Mouse (Mus musculus) left cerebral cortex, adult 2 months (tissue): ENCODE data around the gene Ccdc85b. TPM values are rescaled to one million over a fixed set of nuclear protein-coding genes. Genes with fewer than 3 reads are reported as not detected.
A peak's percentile ranks its signal among the peaks of the same experiment; 100 is the strongest.

Experiments
- DNase-seq, 2 experiments: peaks; one replicate each; pipeline ENCODE4 v3.0.0; 2021 to 2022; ENCODE audit warnings: low spot score in 2 of 2, mixed read lengths in 1 of 2; ENCODE audit errors: extremely low spot score in 1 of 2
- H3K27ac ChIP-seq: fragments of 200-600 bp; 2 replicates; pipeline ENCODE4 v1.8.1; 2022
- H3K4me3 ChIP-seq: fragments of 200-600 bp; 2 replicates; pipeline ENCODE4 v1.8.1; 2022
- CTCF ChIP-seq: fragments of 200-600 bp; IDR thresholded peaks from 2 replicates; pipeline ENCODE4 v1.8.1; 2022; ENCODE audit warnings: antibody characterized with exemption, mild to moderate bottlenecking, moderate library complexity
- intact Hi-C: fragments of 180-260 bp; cut with DNase I; formaldehyde crosslinking; loops from one replicate; pipeline ENCODE4 v1.15.1; 2025
- total RNA-seq, 2 experiments: library from RNA; stranded (reverse); gene quantifications; 2 replicates each; pipeline ENCODE4 v1.2.3; 2021

Gene Ccdc85b
- total RNA-seq, 2 experiments from 2014 or later: 29.5 to 30.6 TPM

DNA sequence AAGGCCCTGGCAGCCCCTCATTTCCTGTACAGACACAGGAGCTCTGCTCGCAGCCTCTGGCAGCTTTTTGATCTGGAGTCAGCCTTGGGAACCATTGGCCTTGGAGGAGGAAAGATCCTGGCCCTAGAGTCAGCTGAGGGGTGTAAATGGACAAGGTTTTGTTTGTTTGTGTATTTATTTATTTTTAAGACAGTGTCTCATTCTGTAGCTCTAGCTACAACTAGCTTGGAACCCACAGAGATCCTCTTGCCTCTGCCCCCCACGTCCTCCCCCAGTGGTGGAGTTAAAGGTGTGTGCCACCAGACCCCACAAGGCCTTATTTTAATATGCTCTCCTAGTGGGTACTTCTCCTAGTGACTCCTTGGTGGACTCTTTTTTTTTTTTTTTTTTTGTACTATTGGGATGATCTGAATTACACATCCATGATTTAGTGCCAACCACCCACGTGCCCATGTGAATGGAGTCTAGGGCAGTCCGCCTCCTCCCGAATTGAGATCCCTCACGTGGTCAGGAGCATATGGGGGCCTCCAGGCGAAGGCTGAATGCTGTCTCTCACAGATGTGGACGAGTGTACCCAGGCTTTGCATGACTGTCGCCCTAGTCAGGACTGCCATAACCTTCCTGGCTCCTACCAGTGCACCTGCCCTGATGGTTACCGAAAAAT lies 19.4 kb upstream of the Ccdc85b start:
- Histone ChIP-seq H3K27ac (no peak overlapping the region), H3K4me3 (no peak overlapping the region)
- TF ChIP-seq CTCF: no peak
- intact Hi-C loops: no loop called here
- peak in 1 of 2 experiments; percentile 51 for DNase-seq

DNA sequence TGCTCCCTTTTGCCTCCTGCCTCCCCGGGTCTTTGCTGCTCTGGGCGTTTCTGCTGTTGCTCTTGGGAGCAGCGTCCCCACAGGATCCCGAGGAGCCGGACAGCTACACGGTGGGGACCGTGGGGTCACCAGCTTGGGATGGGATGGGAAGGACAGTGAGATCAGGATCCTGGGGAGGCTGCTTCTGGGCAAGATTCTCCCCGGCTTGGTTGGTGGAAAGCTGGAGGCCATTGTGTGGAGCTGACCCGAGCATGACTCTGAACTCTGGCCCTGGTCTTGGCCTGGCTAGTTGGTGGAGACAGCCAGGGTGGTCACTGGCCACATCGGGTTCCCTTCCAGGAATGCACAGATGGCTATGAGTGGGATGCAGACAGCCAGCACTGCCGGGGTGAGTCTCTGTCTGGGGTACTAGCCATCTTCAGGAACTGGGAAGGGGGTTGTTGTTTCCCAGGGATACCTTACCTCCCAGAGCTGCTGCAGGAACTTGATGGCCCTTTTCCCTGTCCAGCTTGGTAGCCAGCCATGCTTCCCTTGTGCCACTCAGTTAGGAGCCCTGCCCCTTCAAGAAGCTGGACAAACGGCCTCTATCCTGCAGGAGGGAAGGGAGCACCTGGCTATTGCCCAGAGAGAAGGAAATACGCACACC lies 17.5 kb upstream of the Ccdc85b start:
- peak overlapping the region; percentile 53 for H3K4me3 ChIP-seq
- intact Hi-C loops: no loop called here

DNA sequence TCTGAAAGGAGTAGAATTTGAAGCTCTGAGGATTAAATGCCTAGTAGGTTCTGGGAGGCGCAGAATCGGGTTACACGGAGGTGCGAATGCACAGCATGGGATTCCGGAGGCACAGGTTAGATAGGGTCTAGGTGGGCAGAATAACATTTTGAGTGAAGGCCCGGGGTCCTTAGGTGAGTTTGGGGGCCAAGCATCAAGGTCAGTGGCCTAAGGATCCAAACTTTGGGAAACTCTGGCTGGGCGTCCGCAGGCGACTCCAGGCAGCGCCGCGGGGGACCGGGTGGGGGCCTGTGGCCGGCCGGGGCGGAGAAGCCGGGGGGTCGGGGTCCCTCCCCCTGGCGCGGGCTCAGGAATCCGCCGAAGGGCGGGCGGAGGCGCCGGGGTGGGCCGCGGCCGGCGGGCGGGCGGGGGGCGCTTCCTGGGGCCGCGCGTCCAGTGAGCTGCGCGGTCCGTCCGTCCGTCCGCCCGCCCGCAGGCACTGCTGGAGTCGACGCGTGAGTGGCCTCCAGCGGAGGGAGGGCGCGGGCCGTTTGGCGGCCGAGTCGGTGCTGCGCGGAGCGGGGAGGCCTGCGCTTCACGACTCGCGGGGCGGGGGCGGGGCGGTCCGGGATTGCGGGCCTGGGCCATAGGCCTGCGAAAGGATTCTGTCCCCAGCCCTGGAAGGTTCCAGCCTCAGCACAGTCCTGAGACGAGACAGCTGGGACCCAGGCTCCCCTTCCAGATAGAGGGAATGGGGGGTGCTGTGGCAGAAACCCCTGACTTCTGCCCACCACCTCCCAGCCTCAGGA lies 16.8 kb upstream of the Ccdc85b start:
- Histone ChIP-seq H3K27ac (peak overlapping the region; percentile 63), H3K4me3 (peak overlapping the region; percentile 53)
- no peak for TF ChIP-seq CTCF
- no peak for DNase-seq
- intact Hi-C loops: no loop called here

More for the DNA sequence above, 17.5 kb upstream of the Ccdc85b start:
- TF ChIP-seq CTCF: no peak
- peak overlapping the region; percentile 55 for H3K27ac ChIP-seq
- no peak for DNase-seq

DNA sequence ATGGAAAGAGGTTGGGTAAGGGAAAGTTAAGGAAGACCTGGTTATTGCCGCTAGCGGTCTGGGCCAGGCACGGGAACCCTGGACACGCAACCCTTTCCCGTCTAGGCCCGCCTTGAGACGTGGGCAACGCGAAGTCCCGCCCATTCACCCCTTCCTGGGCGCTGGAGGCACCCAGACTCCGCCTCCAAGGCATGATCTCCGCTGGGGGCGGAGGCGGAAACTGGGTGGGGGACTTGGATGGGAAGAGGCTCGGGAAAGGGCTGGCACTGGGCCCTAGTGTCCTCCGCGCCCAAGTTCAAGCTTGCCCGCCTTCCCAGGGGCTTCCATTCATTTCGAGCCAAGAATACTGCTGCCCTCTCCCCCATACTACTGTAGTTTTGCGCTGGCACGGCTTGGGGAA lies 16.0 kb upstream of the Ccdc85b start, which contains the start of gene Efemp2:
Efemp2 (plus strand) TSS at position 235 of the 400 bp plus-strand sequence.
- Histone ChIP-seq H3K27ac (peak within 1 kb of the TSS; percentile 63), H3K4me3 (peak within 1 kb of the TSS; percentile 53)
- TF ChIP-seq CTCF: no peak
- intact Hi-C loops: no loop called here
- peak; percentile 61 to 72 for DNase-seq

DNA sequence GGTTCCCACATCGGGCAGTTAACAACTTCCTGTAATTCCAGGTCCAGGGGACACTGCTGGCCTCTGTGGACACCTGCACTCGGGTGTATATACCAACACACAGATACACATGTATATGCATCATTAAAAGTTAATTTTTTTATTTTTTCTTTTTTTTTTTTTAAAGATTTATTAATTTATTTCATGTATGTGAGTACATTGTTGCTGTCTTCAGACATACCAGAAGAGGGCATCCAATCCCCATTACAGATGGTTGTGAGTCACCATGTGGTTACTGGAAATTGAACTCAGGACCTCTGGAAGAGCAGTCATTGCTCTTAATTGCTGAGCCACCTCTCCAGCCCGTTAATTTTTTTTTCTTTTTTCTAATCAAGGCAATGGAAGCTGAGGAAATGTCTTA lies 15.2 kb upstream of the Ccdc85b start:
- intact Hi-C loops: no loop called here
- TF ChIP-seq CTCF: peak; percentile 40
- no peak overlapping the region for H3K27ac ChIP-seq
- H3K4me3 ChIP-seq: no peak overlapping the region
- DNase-seq: no peak

DNA sequence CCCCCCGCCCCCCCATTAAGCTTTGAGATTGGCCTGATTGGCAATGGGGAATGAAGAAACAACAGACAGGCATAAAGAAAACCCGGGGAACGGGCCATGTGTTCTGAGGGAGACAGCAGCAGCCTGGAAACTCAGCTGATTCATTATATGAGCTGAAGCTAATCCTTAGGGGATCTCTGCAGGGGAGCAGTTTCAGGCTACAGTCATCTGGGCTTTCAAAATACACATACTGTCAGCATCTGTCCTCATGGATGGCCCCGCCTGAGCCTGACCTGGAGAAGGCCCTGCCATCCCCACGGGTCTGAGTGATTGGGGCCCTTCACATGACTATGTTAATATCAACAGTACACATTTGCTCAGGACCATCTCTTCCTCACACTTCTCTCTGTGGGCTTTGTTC lies 14.2 kb upstream of the Ccdc85b start:
- TF ChIP-seq CTCF: no peak
- intact Hi-C loops: no loop called here
- H3K4me3 ChIP-seq: no peak overlapping the region
- DNase-seq: no peak
- no peak overlapping the region for H3K27ac ChIP-seq

DNA sequence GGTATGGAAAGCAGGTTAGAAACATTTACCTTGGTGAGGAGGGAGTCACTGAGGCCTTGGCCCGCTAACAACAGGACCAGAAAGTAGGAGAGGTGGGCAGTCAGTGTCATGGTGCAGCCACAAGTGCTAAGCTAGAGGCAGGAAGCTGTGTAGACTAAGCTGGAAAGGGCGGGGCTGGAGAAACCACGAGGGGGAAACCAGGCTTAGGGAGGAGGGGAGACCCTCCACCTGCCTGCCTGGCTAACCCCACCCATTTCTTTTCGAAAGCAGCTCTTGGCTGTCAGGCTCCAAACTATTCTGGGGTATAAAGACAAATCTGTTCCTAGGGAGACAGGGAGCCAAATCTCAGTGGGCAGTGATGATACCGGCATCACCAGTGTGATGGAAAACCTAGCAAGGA lies 10.7 kb upstream of the Ccdc85b start, which contains the start of gene Ctsw:
Ctsw (minus strand) TSS at position 134 of the 400 bp plus-strand sequence.
- intact Hi-C loops: no loop called here
- DNase-seq: no peak
- Histone ChIP-seq H3K27ac (no peak within 1 kb of the TSS), H3K4me3 (no peak within 1 kb of the TSS)
- no peak for TF ChIP-seq CTCF

DNA sequence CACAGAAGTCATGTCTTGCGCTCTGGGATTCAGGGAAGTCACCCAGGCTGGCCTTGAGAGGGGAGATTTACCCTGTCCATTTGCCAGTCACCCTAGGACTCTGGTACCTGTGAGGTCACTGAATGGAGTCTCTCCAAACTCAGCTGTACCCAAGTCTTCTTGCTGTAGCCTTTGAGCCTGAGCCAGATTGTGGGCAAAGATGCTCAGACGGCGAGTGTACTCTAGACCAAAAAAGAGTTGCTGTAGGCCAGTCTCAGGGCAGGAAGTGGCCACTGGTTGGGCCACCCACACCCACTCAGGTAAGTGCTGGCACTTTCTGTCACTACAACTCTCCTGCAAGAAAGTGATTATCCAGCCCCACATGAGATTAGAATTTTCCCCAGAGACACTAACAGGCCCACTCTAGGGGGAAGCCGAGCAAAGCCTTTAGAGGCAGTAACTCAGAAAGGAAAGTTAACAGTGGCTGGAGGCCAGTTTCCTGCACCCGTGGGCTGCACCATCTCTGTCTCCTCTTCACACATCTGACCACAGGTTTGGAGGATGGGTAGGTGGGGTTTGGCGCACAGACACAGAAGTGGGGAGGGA lies 9.3 kb upstream of the Ccdc85b start:
- Histone ChIP-seq H3K27ac (no peak overlapping the region), H3K4me3 (no peak overlapping the region)
- intact Hi-C loops: no loop called here
- TF ChIP-seq CTCF: no peak
- no peak for DNase-seq

DNA sequence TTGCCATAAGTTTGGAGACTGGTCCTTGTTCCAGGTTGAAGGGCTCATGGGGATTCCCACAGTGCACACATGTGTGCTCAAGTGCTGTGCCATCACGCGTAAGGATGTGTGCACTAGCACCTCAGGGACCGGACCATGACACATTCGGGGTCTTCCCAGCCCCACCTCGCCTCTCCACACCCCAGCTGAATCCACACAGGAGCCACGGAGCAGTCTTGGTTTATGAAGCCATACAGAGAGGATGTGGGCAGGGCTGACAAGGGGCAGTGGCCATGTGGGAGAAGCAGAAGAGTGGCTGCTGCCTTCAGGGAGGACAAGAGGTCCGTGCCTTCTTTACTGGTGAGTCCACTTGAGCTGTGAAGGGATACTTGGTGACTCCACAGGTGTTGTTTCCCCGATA lies 7.3 kb upstream of the Ccdc85b start:
- no peak for DNase-seq
- intact Hi-C loops: no loop called here
- no peak overlapping the region; the same call in 1 of the 2 replicates for H3K27ac ChIP-seq
- TF ChIP-seq CTCF: no peak
- no peak overlapping the region for H3K4me3 ChIP-seq

DNA sequence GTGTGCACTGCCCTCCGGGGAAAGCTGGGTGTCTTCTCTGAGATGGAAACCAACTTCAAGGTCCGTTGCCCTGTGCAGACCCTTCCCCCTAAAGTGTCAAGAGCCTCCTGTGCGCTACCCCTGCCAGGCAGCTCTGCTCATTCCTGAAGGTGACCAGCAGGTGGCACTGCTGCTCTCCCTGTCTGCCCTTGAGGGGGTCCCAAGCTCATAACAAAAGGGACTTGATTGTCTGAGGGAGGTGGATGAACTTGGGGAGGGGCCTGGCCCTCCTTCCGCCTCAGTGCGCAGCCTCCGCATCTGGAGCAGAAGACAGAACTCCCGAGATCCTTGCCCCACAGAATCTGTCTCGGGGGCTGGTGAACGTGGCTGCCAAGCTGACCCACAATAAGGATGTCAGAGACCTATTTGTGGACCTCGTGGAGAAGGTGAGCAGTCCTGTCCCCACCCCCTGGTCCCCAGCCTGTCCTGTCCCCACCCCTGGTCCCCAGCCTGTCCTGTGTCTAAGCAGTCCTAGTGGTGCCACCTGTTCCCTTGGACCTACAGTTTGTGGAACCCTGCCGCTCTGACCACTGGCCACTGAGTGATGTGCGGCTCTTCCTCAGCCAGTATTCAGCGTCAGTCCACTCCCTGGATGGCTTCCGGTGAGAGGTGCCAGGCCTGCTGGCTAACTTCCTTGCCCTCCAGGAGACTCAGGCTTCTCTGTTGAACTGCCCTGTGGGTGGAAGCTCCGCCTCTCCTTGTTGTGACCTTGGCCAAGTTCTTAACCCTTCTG lies 6.3 kb upstream of the Ccdc85b start:
- DNase-seq: peak; percentile 49 to 54

DNA sequence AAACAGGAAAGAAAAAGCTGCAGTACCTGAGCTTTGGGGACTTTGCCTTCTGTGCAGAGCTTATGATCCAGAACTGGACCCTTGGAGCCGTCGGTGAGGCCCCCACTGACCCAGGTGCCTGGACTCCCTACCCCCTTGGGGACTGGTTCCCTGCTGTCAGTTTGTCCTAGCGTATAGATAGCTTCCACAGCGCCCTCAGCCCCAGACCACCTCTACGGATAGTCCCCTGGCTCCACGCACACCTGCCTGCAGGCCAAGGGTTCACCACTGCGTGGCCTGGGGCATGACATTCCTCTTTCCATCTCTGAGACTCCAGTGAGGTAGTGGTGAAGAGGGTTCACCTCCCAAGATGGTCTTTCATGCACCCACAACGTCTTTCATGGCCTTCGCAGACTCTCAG lies 5.5 kb upstream of the Ccdc85b start:
- intact Hi-C loops: loop anchor here (5.0 kb wide), 1 partner anchor 104 kb away; the partner anchor contains the start of gene Ap5b1
- DNase-seq: no peak
- Histone ChIP-seq H3K27ac (no peak overlapping the region), H3K4me3 (no peak overlapping the region)
- no peak for TF ChIP-seq CTCF

More for the DNA sequence above, 6.3 kb upstream of the Ccdc85b start:
- Histone ChIP-seq H3K4me3 (0 out of 2 replicates have a peak overlapping the region, but pooled peaks have one; percentile 7), H3K27ac (0 out of 2 replicates have a peak overlapping the region, but pooled peaks have one; percentile 19)
- intact Hi-C loops: loop anchor here (5.0 kb wide), 1 partner anchor 103 kb away; the partner anchor contains the start of gene Ap5b1
- peak; percentile 92 for TF ChIP-seq CTCF
